Mouse (Mus musculus) G1E-ER4 (cell line): Measurements from ENCODE around the gene Cobl. TPM values are rescaled to one million over a fixed set of nuclear protein-coding genes. Genes with fewer than 3 reads are reported as not detected.

ENCODE experiments used
- GATA1 ChIP-seq: IDR thresholded peaks from one replicate; pipeline ENCODE4 v1.8.0; 2012; ENCODE audit warnings: low read length, inconsistent platforms
- polyA plus RNA-seq: library from polyadenylated mRNA; stranded (reverse); fragments of >175 nt; gene quantifications from 2 replicates; pipeline ENCODE4 v1.2.3, GENCODE M21; 2012

The Cobl gene
- polyA plus RNA-seq, 1 experiment = not detected

GRCm38 (mm10) chr11:12193369-12193768 is 271.4 kb downstream of the Cobl start:
- no peak for TF ChIP-seq GATA1

- TF ChIP-seq GATA1 = no peak
These were observed 273.4 kb downstream of the Cobl start for GRCm38 (mm10) chr11:12191386-12191785.

DNA sequence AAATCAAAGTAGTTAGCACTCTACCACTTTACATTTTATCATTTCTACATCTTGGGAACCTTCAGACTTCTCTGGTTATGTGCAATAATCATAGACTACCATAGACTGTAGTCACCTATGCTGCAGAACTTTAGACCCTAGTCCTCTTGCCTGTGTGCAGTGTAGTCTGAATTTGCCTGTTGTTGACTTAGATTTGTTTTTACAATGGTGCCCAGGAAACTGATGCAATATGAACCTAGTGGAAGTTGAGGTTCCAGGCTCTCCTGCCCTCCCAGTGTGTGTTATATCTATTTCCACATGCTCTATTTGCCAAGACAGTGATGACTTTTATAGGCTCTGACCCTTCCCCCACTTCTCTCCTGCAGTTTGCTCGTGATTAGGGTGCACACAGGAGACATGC is 274.3 kb downstream of the Cobl start:
- no peak for TF ChIP-seq GATA1
